Mouse (Mus musculus) layer of hippocampus, postnatal 14 days (tissue): ENCODE data around the gene Selp. TPM values are rescaled to one million over a fixed set of nuclear protein-coding genes. Genes with fewer than 3 reads are reported as not detected.

ENCODE experiments used
- DNase-seq, 2 experiments: peaks; one replicate each; pipeline ENCODE4 v3.0.0; 2021 to 2022; ENCODE audit warnings: low spot score in 2 of 2, mixed read lengths in 1 of 2
- total RNA-seq, 2 experiments: library from RNA; stranded (reverse); gene quantifications; 2 replicates each; pipeline ENCODE4 v1.2.3; 2021

The Selp gene
- total RNA-seq, 2 experiments from 2014 or later, result not detected

DNA sequence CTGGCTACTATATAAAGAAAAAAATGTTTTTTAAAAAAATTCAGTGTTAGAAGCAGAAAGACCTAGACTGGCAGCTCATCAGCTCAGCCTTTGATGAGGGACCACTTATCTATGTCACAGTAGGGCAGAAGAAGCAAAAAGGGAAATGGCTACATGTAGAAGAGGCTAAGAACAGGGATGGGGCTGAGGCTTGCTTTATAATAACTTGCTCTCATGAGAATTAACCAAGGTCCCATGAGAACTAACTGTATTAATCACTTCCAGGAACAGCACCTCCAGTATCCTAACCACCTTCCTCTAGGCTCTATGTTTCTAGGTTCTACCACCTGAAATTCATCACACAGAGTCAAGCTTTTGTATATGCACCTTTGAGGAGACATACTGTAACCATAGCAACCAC, 61.8 kb downstream of the Selp start:
- DNase-seq, result no peak

DNA sequence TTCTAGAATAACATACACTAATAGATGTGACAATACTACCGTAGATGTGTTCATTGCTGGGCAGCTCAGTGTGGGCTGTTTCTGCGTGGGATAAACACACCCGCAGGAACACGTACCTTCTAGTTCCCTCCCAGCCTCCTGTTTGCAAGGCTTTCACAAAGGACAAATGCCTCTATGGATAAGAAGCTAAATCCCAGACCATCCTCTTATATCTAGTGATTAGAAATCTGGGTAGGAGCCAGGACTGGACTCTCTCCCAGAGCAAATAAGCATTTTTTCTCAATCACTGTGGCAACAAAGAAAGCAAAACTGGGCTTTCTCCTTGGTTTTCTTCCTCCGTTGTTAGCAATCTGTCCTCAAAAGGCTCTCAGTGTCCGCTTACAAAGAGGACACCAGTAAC, 63.4 kb downstream of the Selp start:
- no peak for DNase-seq

DNA sequence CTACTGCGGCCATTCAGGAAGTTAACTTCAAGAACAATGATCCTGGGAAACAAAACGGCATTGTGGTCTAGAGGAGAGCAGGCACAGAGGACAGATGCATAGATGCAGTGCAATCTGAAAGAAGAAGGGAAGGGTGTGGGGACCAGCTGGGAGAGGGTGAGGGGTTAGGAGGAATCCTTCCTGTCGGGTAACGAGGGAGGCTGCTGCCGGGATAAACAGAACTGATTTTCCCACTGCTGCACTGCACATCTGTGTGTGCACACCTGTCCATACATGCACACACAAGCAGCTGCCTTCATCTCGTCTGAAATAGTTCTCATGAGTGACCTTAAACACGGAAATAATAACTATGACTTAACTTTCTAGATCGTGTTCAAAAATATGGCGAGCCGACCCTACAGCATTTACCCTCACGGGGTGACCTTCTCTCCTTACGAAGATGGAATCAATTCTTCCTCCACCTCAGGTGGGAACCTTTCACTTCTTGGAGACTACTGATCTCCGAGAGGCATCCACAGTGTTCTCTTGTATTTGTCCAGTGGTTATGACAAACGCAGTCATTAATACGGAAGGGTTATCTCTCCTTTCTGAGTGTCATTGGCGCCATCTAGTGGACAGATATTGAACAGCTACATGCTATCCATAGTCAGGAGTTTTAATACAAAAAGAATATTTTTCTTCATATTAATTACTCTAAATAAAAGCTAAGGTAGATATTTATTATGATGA, 69.2 kb downstream of the Selp start:
- DNase-seq, result peak; percentile 55 to 79

DNA sequence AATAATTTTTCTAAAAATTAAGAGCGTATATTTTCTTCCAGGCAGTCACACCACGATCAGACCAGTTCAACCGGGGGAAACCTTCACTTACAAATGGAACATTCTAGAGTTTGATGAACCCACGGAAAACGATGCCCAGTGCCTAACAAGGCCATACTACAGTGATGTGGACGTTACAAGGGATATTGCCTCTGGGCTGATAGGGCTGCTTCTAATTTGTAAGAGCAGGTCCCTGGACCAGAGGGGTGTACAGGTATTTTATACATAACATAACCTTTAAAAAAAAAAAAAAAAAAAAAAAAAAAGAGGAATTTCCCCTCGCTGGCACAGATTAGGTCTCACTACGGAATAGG, 69.8 kb downstream of the Selp start:
- no peak for DNase-seq

DNA sequence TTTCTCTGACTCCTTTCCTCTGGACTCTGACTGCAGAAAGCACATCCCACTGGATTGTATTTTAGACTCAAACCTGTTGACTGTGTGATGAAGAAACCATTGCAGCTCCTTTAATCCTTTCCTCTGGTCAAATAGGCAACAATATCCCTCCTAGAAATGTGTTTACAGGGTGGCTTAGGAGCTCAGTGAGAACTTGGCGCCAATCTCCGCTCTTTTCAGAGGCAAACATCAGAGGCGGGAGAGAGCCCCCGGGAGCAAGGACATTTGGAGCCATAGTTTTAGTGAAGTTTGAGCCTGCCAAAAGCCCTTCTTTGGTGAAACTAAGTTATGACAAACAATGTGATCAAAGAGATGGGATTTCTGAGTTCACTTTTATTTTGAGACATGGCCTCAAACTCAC, 70.3 kb downstream of the Selp start:
- peak in 1 of 2 experiments; percentile 8 for DNase-seq

DNA sequence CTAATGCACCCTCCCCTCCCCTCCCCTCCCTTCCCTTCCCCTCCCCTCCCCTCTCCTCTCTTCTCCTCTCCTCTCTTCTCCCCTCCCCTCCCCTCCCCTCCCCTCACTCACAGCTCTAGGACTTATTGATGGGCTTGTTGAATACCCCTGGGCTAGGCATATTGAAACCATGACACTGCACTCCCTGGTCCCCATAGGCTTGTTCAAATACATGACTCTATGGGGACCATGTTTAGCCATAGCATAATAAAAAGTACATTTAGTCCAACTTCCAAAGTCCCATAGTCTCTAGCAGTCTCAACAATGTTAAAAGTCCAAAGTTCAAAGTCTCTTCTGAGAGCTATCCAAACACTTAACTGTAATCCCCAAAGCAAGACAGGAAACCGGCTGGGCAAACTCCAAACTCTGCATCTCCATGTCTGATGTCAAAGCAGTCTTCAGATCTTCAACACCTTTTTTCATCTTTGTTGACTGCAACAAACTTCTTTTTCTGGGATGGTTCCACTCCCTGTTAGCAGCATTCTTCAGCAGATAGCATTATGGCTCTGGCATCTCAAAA, 72.0 kb downstream of the Selp start:
- DNase-seq, result no peak

DNA sequence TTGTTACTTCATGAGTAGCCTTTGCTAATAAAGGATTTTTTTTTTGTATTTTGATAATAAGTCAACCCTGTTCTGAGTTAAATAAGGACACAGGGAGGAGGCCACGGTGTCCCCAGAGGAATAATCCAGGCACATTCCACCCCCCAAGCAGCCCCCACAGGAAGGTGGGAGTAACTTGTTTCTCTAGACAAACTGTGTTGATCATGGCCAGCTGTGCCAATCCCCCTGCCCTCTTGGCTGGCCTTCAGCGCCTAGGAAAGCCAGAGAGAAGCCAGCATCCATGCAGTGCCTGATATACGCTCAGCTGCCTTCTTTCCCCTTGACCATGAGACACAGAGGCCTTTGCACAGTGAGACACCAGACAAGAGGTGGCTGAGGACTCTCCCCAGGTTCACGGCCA, 84.5 kb downstream of the Selp start:
- no peak for DNase-seq

Other genes starting within 250 kb of the Selp start
- 10 to 100 TPM; 19.6 to 24.0 TPM for gene Scyl3, start 186.2 kb upstream of the Selp start, total RNA-seq
- gene BC055324, start 120.5 kb upstream of the Selp start, total RNA-seq, result 1 to 10 TPM in 1 of 2 experiments, under 1 TPM in 1; 0.85 to 1.4 TPM
- gene Mettl18, start 120.4 kb upstream of the Selp start, total RNA-seq, result 1 to 10 TPM; 4.1 to 6.9 TPM
- gene Sele, start 67.0 kb upstream of the Selp start, total RNA-seq, result under 1 TPM in 1 of 2 experiments, not detected in 1; 0.12 TPM
- gene Sell, start 53.3 kb upstream of the Selp start, total RNA-seq, result not detected
- 1 to 10 TPM in 1 of 2 experiments, under 1 TPM in 1; 0.55 to 4.6 TPM for gene F5, start 36.6 kb downstream of the Selp start, total RNA-seq
- 10 to 100 TPM in 1 of 2 experiments, 1 to 10 TPM in 1; 9.8 to 10.8 TPM for gene Slc19a2, start 133.8 kb downstream of the Selp start, total RNA-seq
- gene Ccdc181, start 160.3 kb downstream of the Selp start, total RNA-seq, result 10 to 100 TPM; 18.7 to 19.8 TPM
- gene Nme7, start 188.9 kb downstream of the Selp start, total RNA-seq, result 10 to 100 TPM; 17.0 to 21.9 TPM
- gene Blzf1, start 192.2 kb downstream of the Selp start, total RNA-seq, result 10 to 100 TPM; 27.6 to 29.2 TPM